Comparison of ENCODE assay signal across 9 mouse cellular contexts in genomic region chr13:98587639-98588038, GRCm38 (mm10). TPM values are rescaled to one million over a fixed set of nuclear protein-coding genes. Genes with fewer than 3 reads are reported as not detected.
DNase-seq lines count a peak whose midpoint lies in the region; ATAC-seq and TF ChIP-seq lines count a peak whose summit lies in the region.
"Had no signal": no experiment of that assay in that cellular context is flagged by ENCODE, and none has a peak within 500 bp of the region (broad histone marks: within the 10 kb centered on the region; RNA-seq: fewer than 3 reads in every experiment).

No protein-coding gene starts in this region.

- H3K4me3 ChIP-seq in left cerebral cortex, adult 2 months: no peak overlapping the region
- H3K4me3 ChIP-seq in kidney, adult 2 months (ENCODE audit: insufficient read depth, low read depth, low read length): no peak overlapping the region
- no peak overlapping the region for H3K4me3 ChIP-seq in neural tube, embryonic 13.5 days

- peak overlapping the region; percentile 78 for H3K27ac ChIP-seq in left cerebral cortex, adult 2 months
- H3K27ac ChIP-seq in kidney, adult 2 months (ENCODE audit: insufficient read depth, low read depth, low read length): no peak overlapping the region
- H3K27ac ChIP-seq in neural tube, embryonic 13.5 days (replicated peaks): no peak overlapping the region

- peak; percentile 33 for TF ChIP-seq CTCF in left cerebral cortex, adult 2 months (IDR thresholded peaks at IDR 0.05)
- TF ChIP-seq CTCF in kidney, adult 2 months (conservative IDR thresholded peaks at IDR 0.05; ENCODE audit: insufficient read depth, insufficient read length, low read depth, low read length): no peak

- no peak for ATAC-seq in neural tube, embryonic 13.5 days (ENCODE audit: low read depth)
- ATAC-seq in erythroid progenitor cell, adult 5-6 weeks (replicated peaks; ENCODE audit: low FRiP score, poor library complexity, severe bottlenecking): no peak
- ATAC-seq in granulocyte monocyte progenitor cell, adult 5-6 weeks (replicated peaks; ENCODE audit: poor library complexity, severe bottlenecking): no peak

- no peak overlapping the region for H3K9ac ChIP-seq in neural tube, embryonic 13.5 days

- TF ChIP-seq POLR2A in kidney, adult 2 months (IDR thresholded peaks at IDR 0.05; ENCODE audit: low read depth, low read length): no peak

- no peaks in the 10 kb centered on the region for H3K9me3 ChIP-seq in neural tube, embryonic 13.5 days

- H3K4me1 ChIP-seq in kidney, adult 2 months (ENCODE audit: control insufficient read depth, insufficient read depth, low read length): peaks cover 5% of the 10 kb centered on the region; the same call in 1 of the 2 replicates
- peaks cover 31% of the 10 kb centered on the region for H3K4me1 ChIP-seq in neural tube, embryonic 13.5 days (replicated peaks)

- H3K4me2 ChIP-seq in neural tube, embryonic 13.5 days: peak overlapping the region; percentile 17

- peaks cover 2% of the 10 kb centered on the region; the same call in 1 of the 2 replicates for H3K27me3 ChIP-seq in kidney, adult 2 months (replicated peaks; ENCODE audit: control insufficient read depth, insufficient read depth, low read length)
- peaks cover 69% of the 10 kb centered on the region for H3K27me3 ChIP-seq in neural tube, embryonic 13.5 days

- WGBS in kidney, adult 2 months: 17% methylated on average over 14 of the region's 14 CpGs
- WGBS in neural tube, embryonic 13.5 days: 2% methylated on average over 14 of the region's 14 CpGs

- DNase-seq in left cerebral cortex, adult 2 months (ENCODE audit: extremely low spot score in 1 of 2, low spot score in 2 of 2): peak in 1 of 2 experiments; percentile 31
- DNase-seq in left cerebral cortex, adult 8-10 months (ENCODE audit: low spot score in 2 of 2): no peak
- DNase-seq in embryo, embryonic 10.5 days (ENCODE audit: low spot score): peak; percentile 78
- DNase-seq in kidney, adult 2 months: peak; percentile 37
- DNase-seq in testis, postnatal 10 days (ENCODE audit: low spot score): no peak

- no peaks in the 10 kb centered on the region for H3K36me3 ChIP-seq in kidney, adult 2 months (ENCODE audit: control insufficient read depth, insufficient read depth, low read length)
- no peaks in the 10 kb centered on the region for H3K36me3 ChIP-seq in neural tube, embryonic 13.5 days

- intact Hi-C loops in left cerebral cortex, adult 2 months (cut with DNase I): loop anchor here (5.0 kb wide), 3 partner anchors 85 to 235 kb away; partner anchors contain the start of gene Foxd1

RNA-seq across cellular contexts. Expression of gene Tmem174, which starts 49.6 kb away (rescaled TPM):
- under 1 TPM in 1 of 2 experiments, not detected in 1; 0.14 TPM for total RNA-seq in left cerebral cortex, adult 2 months (2021)
- under 1 TPM in 3 of 4 experiments, not detected in 1; 0.15 to 0.39 (median 0.21) TPM for total RNA-seq in left cerebral cortex, adult 8-10 months (2022)
- 424 and 448 TPM in 2 replicates for polyA plus RNA-seq in kidney, adult 2 months (2012; rRNA removed)
- polyA plus RNA-seq in neural tube, embryonic 13.5 days (2015; fragmentation: Nextera tagmentation; extraction: Ambion mirVana): not detected in 2 replicates
- not detected in 2 replicates for total RNA-seq in erythroid progenitor cell, adult 5-6 weeks (2015; ENCODE audit: low replicate concordance)
- not detected in 2 replicates for total RNA-seq in erythroid progenitor cell, adult 5-6 weeks (2017; ENCODE audit: low replicate concordance)
- not detected in 2 replicates for total RNA-seq in granulocyte monocyte progenitor cell, adult 5-6 weeks (2014; fragmentation: Nextera tagmentation)
- not detected in 2 replicates for total RNA-seq in granulocyte monocyte progenitor cell, adult 5-6 weeks (2017)
- polyA plus RNA-seq: heart, postnatal 0 days had no signal

Comparison
In these comparisons a context has a peak if more than half of its experiments do, and no peak if none do; other contexts are left out.
1. DNase-seq: peak in embryo, embryonic 10.5 days (single experiment) and kidney, adult 2 months (single experiment); none in left cerebral cortex, adult 8-10 months (0 of 2) and testis, postnatal 10 days (single experiment).